Mouse (Mus musculus): ENCODE measurements around the gene Ptov1. TPM values are rescaled to one million over a fixed set of nuclear protein-coding genes. Genes with fewer than 3 reads are reported as not detected.

The Ptov1 gene
- polyA plus RNA-seq, 1 experiment from 2014 or later, result 437 TPM

- peaks cover 27% of the 10 kb centered on the region for H3K36me3 ChIP-seq
- H3K27me3 ChIP-seq, result no peaks in the 10 kb centered on the region
- peak; percentile 96 for ATAC-seq (replicated peaks; ENCODE audit: low FRiP score)
- 0% methylated on average over 61 of the region's 62 CpGs for WGBS
- H3K4me3 ChIP-seq (replicated peaks), result peak within 1 kb of the TSS; percentile 86
- no peaks in the 10 kb centered on the region for H3K9me3 ChIP-seq (replicated peaks)
- H3K9ac ChIP-seq, result peak within 1 kb of the TSS; percentile 90
- H3K27ac ChIP-seq, result peak within 1 kb of the TSS; percentile 98
- H3K4me1 ChIP-seq, result peaks cover 48% of the 10 kb centered on the region
- peak within 1 kb of the TSS; percentile 77 for H3K4me2 ChIP-seq
These were observed 53.7 kb downstream of the Ptov1 start, which contains the start of the genes Nup62 and Il4i1 for GRCm38 (mm10) chr7:44815721-44816469. Gene Nup62, plus strand, starts transcription at chr7:44816088. Gene Il4i1, plus strand, starts transcription at chr7:44816387.

- Histone ChIP-seq H3K4me1 (peaks cover 40% of the 10 kb centered on the region), H3K27me3 (no peaks in the 10 kb centered on the region), H3K36me3 (peaks cover 31% of the 10 kb centered on the region), H3K4me3 (replicated peaks) (peak overlapping the region; percentile 86), H3K9me3 (replicated peaks) (no peaks in the 10 kb centered on the region), H3K9ac (peak overlapping the region; percentile 90), H3K4me2 (peak overlapping the region; percentile 77), H3K27ac (peak overlapping the region; percentile 98)
- ATAC-seq (replicated peaks; ENCODE audit: low FRiP score), result no peak
- 26% methylated on average over 14 of the region's 14 CpGs for WGBS
These were observed 54.5 kb downstream of the Ptov1 start for GRCm38 (mm10) chr7:44814952-44815553.

GRCm38 (mm10) chr7:44814423-44814822 lies 55.2 kb downstream of the Ptov1 start:
- no peak overlapping the region for H3K27ac ChIP-seq
- 87% methylated on average over 4 of the region's 4 CpGs for WGBS
- H3K27me3 ChIP-seq, result no peaks in the 10 kb centered on the region
- H3K9me3 ChIP-seq (replicated peaks), result no peaks in the 10 kb centered on the region
- peaks cover 31% of the 10 kb centered on the region for H3K36me3 ChIP-seq
- ATAC-seq (replicated peaks; ENCODE audit: low FRiP score), result no peak
- peak overlapping the region; percentile 77; the same call in 1 of the 2 replicates for H3K4me2 ChIP-seq
- H3K4me1 ChIP-seq, result peaks cover 34% of the 10 kb centered on the region
- H3K9ac ChIP-seq, result no peak overlapping the region
- 0 out of 2 replicates have a peak overlapping the region, but pooled peaks have one; percentile 86 for H3K4me3 ChIP-seq (replicated peaks)

- H3K36me3 ChIP-seq, result peaks cover 31% of the 10 kb centered on the region
- peaks cover 29% of the 10 kb centered on the region for H3K4me1 ChIP-seq
- H3K9ac ChIP-seq, result no peak overlapping the region
- no peak overlapping the region for H3K4me3 ChIP-seq (replicated peaks)
- 86% methylated on average over 3 of the region's 3 CpGs for WGBS
- no peaks in the 10 kb centered on the region for H3K27me3 ChIP-seq
- H3K9me3 ChIP-seq (replicated peaks), result no peaks in the 10 kb centered on the region
- no peak for ATAC-seq (replicated peaks; ENCODE audit: low FRiP score)
- H3K27ac ChIP-seq, result no peak overlapping the region
- no peak overlapping the region for H3K4me2 ChIP-seq
These were observed 55.6 kb downstream of the Ptov1 start for GRCm38 (mm10) chr7:44813985-44814384.

MicroRNAs within 50 kb of the gene (microRNA counts, 519-probe panel; counts per million panel counts)
- 31.7 counts per million for microRNA mmu-miR-707

Small RNAs within 50 kb of the gene (microRNA-seq; reads per million reads assigned to microRNA genes)
- gene Mir707, result not detected

Other genes starting within 250 kb of the Ptov1 start
- 1.6 and 2.7 TPM in 2 replicates for gene Myh14, start 198.9 kb downstream of the Ptov1 start, polyA plus RNA-seq (2015; fragmentation: Nextera tagmentation; extraction: Ambion mirVana)
- not detected in 2 replicates for gene Izumo2, start 161.0 kb downstream of the Ptov1 start, polyA plus RNA-seq (2015; fragmentation: Nextera tagmentation; extraction: Ambion mirVana)
- gene Vrk3, start 121.4 kb downstream of the Ptov1 start, polyA plus RNA-seq (2015; fragmentation: Nextera tagmentation; extraction: Ambion mirVana), result 42.7 and 47.8 TPM in 2 replicates
- gene Zfp473, start 118.7 kb downstream of the Ptov1 start, polyA plus RNA-seq (2015; fragmentation: Nextera tagmentation; extraction: Ambion mirVana), result 2.1 and 2.7 TPM in 2 replicates
- 93.5 and 100 TPM in 2 replicates for gene Nup62, start 53.7 kb downstream of the Ptov1 start, polyA plus RNA-seq (2015; fragmentation: Nextera tagmentation; extraction: Ambion mirVana)
- gene Il4i1, start 53.4 kb downstream of the Ptov1 start, polyA plus RNA-seq (2015; fragmentation: Nextera tagmentation; extraction: Ambion mirVana), result 1.1 and 1.7 TPM in 2 replicates
- 4.2 and 4.3 TPM in 2 replicates for gene Atf5, start 53.1 kb downstream of the Ptov1 start, polyA plus RNA-seq (2015; fragmentation: Nextera tagmentation; extraction: Ambion mirVana)
- gene Akt1s1, start 20.8 kb downstream of the Ptov1 start, polyA plus RNA-seq (2015; fragmentation: Nextera tagmentation; extraction: Ambion mirVana), result 108 and 118 TPM in 2 replicates
- gene Tbc1d17, start 20.7 kb downstream of the Ptov1 start, polyA plus RNA-seq (2015; fragmentation: Nextera tagmentation; extraction: Ambion mirVana), result 76.8 and 81.0 TPM in 2 replicates
- gene Pnkp, start 12.6 kb downstream of the Ptov1 start, polyA plus RNA-seq (2015; fragmentation: Nextera tagmentation; extraction: Ambion mirVana), result 31.1 and 33.6 TPM in 2 replicates
- 103 and 126 TPM in 2 replicates for gene Med25, start 22.9 kb upstream of the Ptov1 start, polyA plus RNA-seq (2015; fragmentation: Nextera tagmentation; extraction: Ambion mirVana)
- 22.3 and 24.0 TPM in 2 replicates for gene Fuz, start 26.3 kb upstream of the Ptov1 start, polyA plus RNA-seq (2015; fragmentation: Nextera tagmentation; extraction: Ambion mirVana)
- gene Ap2a1, start 59.7 kb upstream of the Ptov1 start, polyA plus RNA-seq (2015; fragmentation: Nextera tagmentation; extraction: Ambion mirVana), result 74.2 and 79.1 TPM in 2 replicates
- 0.14 TPM in 2 replicates for gene Tsks, start 73.4 kb upstream of the Ptov1 start, polyA plus RNA-seq (2015; fragmentation: Nextera tagmentation; extraction: Ambion mirVana)
- 19.2 and 25.1 TPM in 2 replicates for gene Cpt1c, start 105.1 kb upstream of the Ptov1 start, polyA plus RNA-seq (2015; fragmentation: Nextera tagmentation; extraction: Ambion mirVana)
- gene Prmt1, start 116.8 kb upstream of the Ptov1 start, polyA plus RNA-seq (2015; fragmentation: Nextera tagmentation; extraction: Ambion mirVana), result 704 and 710 TPM in 2 replicates
- gene Irf3, start 127.9 kb upstream of the Ptov1 start, polyA plus RNA-seq (2015; fragmentation: Nextera tagmentation; extraction: Ambion mirVana), result 86.4 and 90.4 TPM in 2 replicates
- gene Bcl2l12, start 128.9 kb upstream of the Ptov1 start, polyA plus RNA-seq (2015; fragmentation: Nextera tagmentation; extraction: Ambion mirVana), result 60.7 and 66.5 TPM in 2 replicates
- 35.5 and 40.1 TPM in 2 replicates for gene Scaf1, start 146.6 kb upstream of the Ptov1 start, polyA plus RNA-seq (2015; fragmentation: Nextera tagmentation; extraction: Ambion mirVana)
- gene Rras, start 148.2 kb upstream of the Ptov1 start, polyA plus RNA-seq (2015; fragmentation: Nextera tagmentation; extraction: Ambion mirVana), result 32.6 and 43.2 TPM in 2 replicates
- 10.3 and 11.3 TPM in 2 replicates for gene Prr12, start 183.1 kb upstream of the Ptov1 start, polyA plus RNA-seq (2015; fragmentation: Nextera tagmentation; extraction: Ambion mirVana)
- gene Nosip, start 192.6 kb upstream of the Ptov1 start, polyA plus RNA-seq (2015; fragmentation: Nextera tagmentation; extraction: Ambion mirVana), result 71.5 and 79.5 TPM in 2 replicates
- gene Prrg2, start 192.9 kb upstream of the Ptov1 start, polyA plus RNA-seq (2015; fragmentation: Nextera tagmentation; extraction: Ambion mirVana), result 33.7 and 36.2 TPM in 2 replicates
- 322 and 362 TPM in 2 replicates for gene Rcn3, start 222.4 kb upstream of the Ptov1 start, polyA plus RNA-seq (2015; fragmentation: Nextera tagmentation; extraction: Ambion mirVana)
- 78.0 and 93.5 TPM in 2 replicates for gene Fcgrt, start 234.1 kb upstream of the Ptov1 start, polyA plus RNA-seq (2015; fragmentation: Nextera tagmentation; extraction: Ambion mirVana)